Mouse (Mus musculus): ENCODE measurements around the gene Os9. TPM values are rescaled to one million over a fixed set of nuclear protein-coding genes. Genes with fewer than 3 reads are reported as not detected.
A peak's percentile ranks its signal among the peaks of the same experiment; 100 is the strongest.
"Not testable (repeated sequence)": the region's sequence is repeated elsewhere in the genome, so short reads cannot be mapped to it uniquely, and the experiment has no call there.

Os9 gene
- polyA plus RNA-seq, 1 experiment from 2014 or later = 51.2 TPM

GRCm38 (mm10) chr10:127140971-127141370 lies 20.0 kb upstream of the Os9 start:
- WGBS = 80% methylated on average over 11 of the region's 11 CpGs
- no peak overlapping the region for H3K9ac ChIP-seq (ENCODE audit: low read depth, low read length)
- H3K27ac ChIP-seq (ENCODE audit: low read depth, low read length) = no peak overlapping the region
- no peaks in the 10 kb centered on the region for H3K27me3 ChIP-seq (replicated peaks; ENCODE audit: control insufficient read depth, insufficient read depth, low read length)
- H3K4me3 ChIP-seq (ENCODE audit: low read depth, low read length) = no peak overlapping the region
- H3K4me1 ChIP-seq (replicated peaks; ENCODE audit: control insufficient read depth, insufficient read depth, low read length) = peaks cover 17% of the 10 kb centered on the region
- H3K4me2 ChIP-seq = no peak overlapping the region
- no peak for ATAC-seq (replicated peaks; ENCODE audit: low FRiP score)
- no peaks in the 10 kb centered on the region for H3K9me3 ChIP-seq (ENCODE audit: control insufficient read depth, low read length)
- no peaks in the 10 kb centered on the region for H3K36me3 ChIP-seq (ENCODE audit: control insufficient read depth, insufficient read depth, low read length)
- DNase-seq (ENCODE audit: low spot score) = no peak

GRCm38 (mm10) chr10:127138328-127139141 lies 17.6 kb upstream of the Os9 start:
- WGBS = 76% methylated on average over 18 of the region's 18 CpGs
- Histone ChIP-seq H3K27me3 (replicated peaks; ENCODE audit: control insufficient read depth, insufficient read depth, low read length) (no peaks in the 10 kb centered on the region), H3K4me2 (no peak overlapping the region), H3K4me3 (ENCODE audit: low read depth, low read length) (no peak overlapping the region), H3K4me1 (replicated peaks; ENCODE audit: control insufficient read depth, insufficient read depth, low read length) (peaks cover 23% of the 10 kb centered on the region), H3K36me3 (ENCODE audit: control insufficient read depth, insufficient read depth, low read length) (no peaks in the 10 kb centered on the region), H3K9me3 (ENCODE audit: control insufficient read depth, low read length) (no peaks in the 10 kb centered on the region), H3K27ac (ENCODE audit: low read depth, low read length) (no peak overlapping the region), H3K9ac (ENCODE audit: low read depth, low read length) (no peak overlapping the region)
- ATAC-seq (replicated peaks; ENCODE audit: low FRiP score) (no peak), DNase-seq (ENCODE audit: low spot score) (no peak)

- no peak overlapping the region for H3K4me3 ChIP-seq (ENCODE audit: low read depth, low read length)
- H3K9ac ChIP-seq (ENCODE audit: low read depth, low read length) = no peak overlapping the region
- 75% methylated on average over 3 of the region's 3 CpGs for WGBS
- no peak overlapping the region for H3K27ac ChIP-seq (ENCODE audit: low read depth, low read length)
- no peak for ATAC-seq (replicated peaks; ENCODE audit: low FRiP score)
- H3K27me3 ChIP-seq (replicated peaks; ENCODE audit: control insufficient read depth, insufficient read depth, low read length) = no peaks in the 10 kb centered on the region
- peaks cover 23% of the 10 kb centered on the region for H3K4me1 ChIP-seq (replicated peaks; ENCODE audit: control insufficient read depth, insufficient read depth, low read length)
- H3K36me3 ChIP-seq (ENCODE audit: control insufficient read depth, insufficient read depth, low read length) = no peaks in the 10 kb centered on the region
- H3K4me2 ChIP-seq = no peak overlapping the region
- H3K9me3 ChIP-seq (ENCODE audit: control insufficient read depth, low read length) = no peaks in the 10 kb centered on the region
- no peak for DNase-seq (ENCODE audit: low spot score)
These were observed 17.0 kb upstream of the Os9 start for GRCm38 (mm10) chr10:127137896-127138295.

GRCm38 (mm10) chr10:127136510-127136909 lies 15.6 kb upstream of the Os9 start:
- Histone ChIP-seq H3K36me3 (ENCODE audit: control insufficient read depth, insufficient read depth, low read length) (no peaks in the 10 kb centered on the region), H3K9ac (ENCODE audit: low read depth, low read length) (no peak overlapping the region), H3K4me3 (ENCODE audit: low read depth, low read length) (no peak overlapping the region), H3K4me1 (replicated peaks; ENCODE audit: control insufficient read depth, insufficient read depth, low read length) (peaks cover 23% of the 10 kb centered on the region), H3K9me3 (ENCODE audit: control insufficient read depth, low read length) (no peaks in the 10 kb centered on the region), H3K4me2 (no peak overlapping the region), H3K27ac (ENCODE audit: low read depth, low read length) (no peak overlapping the region), H3K27me3 (replicated peaks; ENCODE audit: control insufficient read depth, insufficient read depth, low read length) (no peaks in the 10 kb centered on the region)
- DNase-seq (ENCODE audit: low spot score) (no peak), ATAC-seq (replicated peaks; ENCODE audit: low FRiP score) (no peak)
- 64% methylated on average over 4 of the region's 4 CpGs for WGBS

- H3K4me2 ChIP-seq = peak overlapping the region; percentile 46; the same call in 1 of the 2 replicates
- ATAC-seq (replicated peaks; ENCODE audit: low FRiP score) = peak; percentile 93
- H3K4me3 ChIP-seq (ENCODE audit: low read depth, low read length) = no peak overlapping the region
These were observed 14.3 kb upstream of the Os9 start for GRCm38 (mm10) chr10:127135118-127135836.

GRCm38 (mm10) chr10:127134394-127135035 lies 13.6 kb upstream of the Os9 start:
- not testable (repeated sequence) for H3K4me3 ChIP-seq (ENCODE audit: low read depth, low read length); H3K9ac ChIP-seq (ENCODE audit: low read depth, low read length); DNase-seq (ENCODE audit: low spot score); H3K27me3 ChIP-seq (replicated peaks; ENCODE audit: control insufficient read depth, insufficient read depth, low read length); H3K27ac ChIP-seq (ENCODE audit: low read depth, low read length); ATAC-seq (replicated peaks; ENCODE audit: low FRiP score); H3K36me3 ChIP-seq (ENCODE audit: control insufficient read depth, insufficient read depth, low read length); H3K4me2 ChIP-seq; H3K9me3 ChIP-seq (ENCODE audit: control insufficient read depth, low read length)
- WGBS = 90% methylated on average over 3 of the region's 3 CpGs
- peaks cover 23% of the 10 kb centered on the region for H3K4me1 ChIP-seq (replicated peaks; ENCODE audit: control insufficient read depth, insufficient read depth, low read length)

More at GRCm38 (mm10) chr10:127135118-127135836, 14.3 kb upstream of the Os9 start:
- H3K9ac ChIP-seq (ENCODE audit: low read depth, low read length) = peak overlapping the region; percentile 44
- no peaks in the 10 kb centered on the region for H3K9me3 ChIP-seq (ENCODE audit: control insufficient read depth, low read length)
- WGBS = 33% methylated on average over 8 of the region's 8 CpGs
- H3K36me3 ChIP-seq (ENCODE audit: control insufficient read depth, insufficient read depth, low read length) = no peaks in the 10 kb centered on the region
- H3K4me1 ChIP-seq (replicated peaks; ENCODE audit: control insufficient read depth, insufficient read depth, low read length) = peaks cover 23% of the 10 kb centered on the region
- DNase-seq (ENCODE audit: low spot score) = peak; percentile 59
- peak overlapping the region; percentile 73 for H3K27ac ChIP-seq (ENCODE audit: low read depth, low read length)
- no peaks in the 10 kb centered on the region for H3K27me3 ChIP-seq (replicated peaks; ENCODE audit: control insufficient read depth, insufficient read depth, low read length)

- DNase-seq (ENCODE audit: low spot score) (no peak), ATAC-seq (replicated peaks; ENCODE audit: low FRiP score) (no peak)
- Histone ChIP-seq H3K4me1 (replicated peaks; ENCODE audit: control insufficient read depth, insufficient read depth, low read length) (peaks cover 22% of the 10 kb centered on the region), H3K27me3 (replicated peaks; ENCODE audit: control insufficient read depth, insufficient read depth, low read length) (no peaks in the 10 kb centered on the region), H3K27ac (ENCODE audit: low read depth, low read length) (no peak overlapping the region), H3K9me3 (ENCODE audit: control insufficient read depth, low read length) (no peaks in the 10 kb centered on the region), H3K9ac (ENCODE audit: low read depth, low read length) (no peak overlapping the region), H3K4me3 (ENCODE audit: low read depth, low read length) (no peak overlapping the region), H3K4me2 (no peak overlapping the region), H3K36me3 (ENCODE audit: control insufficient read depth, insufficient read depth, low read length) (no peaks in the 10 kb centered on the region)
- 66% methylated on average over 5 of the region's 5 CpGs for WGBS
These were observed 11.5 kb upstream of the Os9 start for GRCm38 (mm10) chr10:127132469-127132868.

GRCm38 (mm10) chr10:127129431-127129830 lies 8.5 kb upstream of the Os9 start:
- Histone ChIP-seq H3K4me1 (replicated peaks; ENCODE audit: control insufficient read depth, insufficient read depth, low read length) (peaks cover 24% of the 10 kb centered on the region), H3K27me3 (replicated peaks; ENCODE audit: control insufficient read depth, insufficient read depth, low read length) (no peaks in the 10 kb centered on the region), H3K4me3 (ENCODE audit: low read depth, low read length) (no peak overlapping the region), H3K36me3 (ENCODE audit: control insufficient read depth, insufficient read depth, low read length) (no peaks in the 10 kb centered on the region), H3K9me3 (ENCODE audit: control insufficient read depth, low read length) (no peaks in the 10 kb centered on the region), H3K27ac (ENCODE audit: low read depth, low read length) (no peak overlapping the region), H3K4me2 (no peak overlapping the region), H3K9ac (ENCODE audit: low read depth, low read length) (no peak overlapping the region)
- 67% methylated on average over 4 of the region's 4 CpGs for WGBS
- DNase-seq (ENCODE audit: low spot score) (no peak), ATAC-seq (replicated peaks; ENCODE audit: low FRiP score) (no peak)
